Mouse (Mus musculus): ENCODE data around the gene Mdm2.

- no peak for TF ChIP-seq POLR2A (IDR thresholded peaks at IDR 0.05; ENCODE audit: control insufficient read depth in 1 of 2, insufficient read depth in 1 of 2, low read depth in 1 of 2, low read length in 2 of 2, poor library complexity in 1 of 2)
- TF ChIP-seq MAX (IDR thresholded peaks at IDR 0.05; ENCODE audit: low read length), result no peak
- no peak for TF ChIP-seq MAZ (IDR thresholded peaks at IDR 0.05; ENCODE audit: low read depth, low read length)
- TF ChIP-seq POLR2AphosphoS2 (IDR thresholded peaks at IDR 0.05; ENCODE audit: low read length), result no peak
- TF ChIP-seq CTCF (IDR thresholded peaks at IDR 0.05 in 2 of 3, conservative IDR thresholded peaks at IDR 0.05 in 1 of 3; ENCODE audit: control insufficient read depth in 1 of 3, insufficient read depth in 1 of 3, low read depth in 2 of 3, low read length in 3 of 3, poor library complexity in 1 of 3, severe bottlenecking in 1 of 3), result no peak
- no peak for TF ChIP-seq ZMIZ1 (IDR thresholded peaks at IDR 0.05; ENCODE audit: low read depth, low read length)
- no peak for TF ChIP-seq SIN3A (IDR thresholded peaks at IDR 0.05; ENCODE audit: low read length)
- no peak for TF ChIP-seq USF1 (IDR thresholded peaks at IDR 0.05; ENCODE audit: low read depth, low read length)
- TF ChIP-seq UBTF (IDR thresholded peaks at IDR 0.05; ENCODE audit: borderline replicate concordance, insufficient read depth, low read depth, low read length), result no peak
- TF ChIP-seq SMC3 (IDR thresholded peaks at IDR 0.05; ENCODE audit: low read depth, low read length), result no peak
- no peak for TF ChIP-seq GATA1 (IDR thresholded peaks at IDR 0.05; ENCODE audit: low read depth, low read length)
- TF ChIP-seq EP300 (IDR thresholded peaks at IDR 0.05; ENCODE audit: low read depth in 1 of 2, low read length in 2 of 2), result no peak
These were observed 29.6 kb upstream of the Mdm2 start for GRCm38 (mm10) chr10:117740171-117740570.
